7 mouse cellular contexts compared by ENCODE assay signal in the genomic region with DNA sequence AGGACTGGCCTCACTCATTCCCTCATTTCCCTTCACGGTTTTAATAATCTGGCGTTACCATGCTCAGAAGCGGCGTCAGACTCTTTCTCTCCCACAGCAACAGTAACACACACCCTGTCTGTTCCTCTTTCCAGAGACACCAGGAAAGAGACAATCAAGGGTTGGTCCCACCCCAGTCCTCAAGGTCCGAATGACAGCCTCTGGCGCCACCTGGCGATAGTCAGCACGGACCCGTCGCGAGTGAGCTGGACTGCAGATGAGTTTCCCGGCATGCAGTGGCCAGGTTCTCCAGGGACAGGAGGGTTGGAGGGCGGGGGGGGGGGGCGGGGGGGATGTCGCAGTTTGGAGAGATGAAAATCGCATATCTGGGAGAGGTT. TPM values are rescaled to one million over a fixed set of nuclear protein-coding genes. Genes with fewer than 3 reads are reported as not detected.
A peak's percentile ranks its signal among the peaks of the same experiment; 100 is the strongest.
DNase-seq lines count a peak whose midpoint lies in the region; ATAC-seq and TF ChIP-seq lines count a peak whose summit lies in the region.

No protein-coding gene starts in this region.

- peak; percentile 91 for DNase-seq in adrenal gland, postnatal 10 days
- DNase-seq in embryonic facial prominence, embryonic 11.5 days (ENCODE audit: low spot score) = peak; percentile 91
- DNase-seq in heart, adult 11 months = peak; percentile 99
- DNase-seq in kidney, adult 2 months = peak; percentile 89
- DNase-seq in monocyte, adult 2 months (ENCODE audit: low read depth in 1 of 2, low spot score in 2 of 2) = peak; percentile 67 to 81
- DNase-seq in spleen, postnatal 14 days (ENCODE audit: low spot score in 2 of 2) = peak; percentile 83 to 90

- peaks cover 18% of the 10 kb centered on the region for H3K4me1 ChIP-seq in embryonic facial prominence, embryonic 11.5 days (ENCODE audit: control insufficient read depth, insufficient read depth, low read length)
- H3K4me1 ChIP-seq in kidney, adult 2 months (ENCODE audit: control insufficient read depth, insufficient read depth, low read length) = no peaks in the 10 kb centered on the region
- H3K4me1 ChIP-seq in limb, embryonic 15.5 days = peaks cover 30% of the 10 kb centered on the region

- ATAC-seq in embryonic facial prominence, embryonic 11.5 days (replicated peaks; ENCODE audit: insufficient number of reproducible peaks, low FRiP score, low TSS enrichment, low read depth) = peak; percentile 36; the same call in 1 of the 2 replicates
- ATAC-seq in limb, embryonic 15.5 days (ENCODE audit: insufficient number of reproducible peaks, low FRiP score, low TSS enrichment, low read depth) = 0 out of 2 replicates have a peak, but pooled peaks have one; percentile 36

- H3K27ac ChIP-seq in embryonic facial prominence, embryonic 11.5 days (replicated peaks; ENCODE audit: low read depth, low read length) = no peak overlapping the region
- no peak overlapping the region for H3K27ac ChIP-seq in kidney, adult 2 months (ENCODE audit: insufficient read depth, low read depth, low read length)
- H3K27ac ChIP-seq in limb, embryonic 15.5 days = no peak overlapping the region

- H3K4me3 ChIP-seq in embryonic facial prominence, embryonic 11.5 days (ENCODE audit: low read depth, low read length) = peak overlapping the region; percentile 38
- no peak overlapping the region for H3K4me3 ChIP-seq in kidney, adult 2 months (ENCODE audit: insufficient read depth, low read depth, low read length)
- H3K4me3 ChIP-seq in limb, embryonic 15.5 days = peak overlapping the region; percentile 41

- no peak overlapping the region for H3K9ac ChIP-seq in embryonic facial prominence, embryonic 11.5 days (replicated peaks; ENCODE audit: low read length)
- no peak overlapping the region for H3K9ac ChIP-seq in limb, embryonic 15.5 days

- H3K4me2 ChIP-seq in embryonic facial prominence, embryonic 11.5 days (ENCODE audit: low read depth, low read length) = peak overlapping the region; percentile 80
- peak overlapping the region; percentile 88 for H3K4me2 ChIP-seq in limb, embryonic 15.5 days

- TF ChIP-seq CTCF in kidney, adult 2 months (conservative IDR thresholded peaks at IDR 0.05; ENCODE audit: insufficient read depth, insufficient read length, low read depth, low read length) = peak; percentile 92

- WGBS in embryonic facial prominence, embryonic 11.5 days = 2% methylated on average over 14 of the region's 16 CpGs
- under 1% methylated on average over 16 of the region's 16 CpGs for WGBS in kidney, adult 2 months
- WGBS in limb, embryonic 15.5 days = 1% methylated on average over 12 of the region's 16 CpGs

- no peaks in the 10 kb centered on the region for H3K36me3 ChIP-seq in embryonic facial prominence, embryonic 11.5 days (replicated peaks; ENCODE audit: control insufficient read depth, insufficient read depth, low read depth, low read length)
- H3K36me3 ChIP-seq in kidney, adult 2 months (ENCODE audit: control insufficient read depth, insufficient read depth, low read length) = no peaks in the 10 kb centered on the region
- H3K36me3 ChIP-seq in limb, embryonic 15.5 days = no peaks in the 10 kb centered on the region

- TF ChIP-seq POLR2A in kidney, adult 2 months (IDR thresholded peaks at IDR 0.05; ENCODE audit: low read depth, low read length) = no peak

- peaks cover 40% of the 10 kb centered on the region for H3K27me3 ChIP-seq in embryonic facial prominence, embryonic 11.5 days (ENCODE audit: control insufficient read depth, insufficient read depth, low read length)
- no peaks in the 10 kb centered on the region; the same call in 1 of the 2 replicates for H3K27me3 ChIP-seq in kidney, adult 2 months (replicated peaks; ENCODE audit: control insufficient read depth, insufficient read depth, low read length)
- H3K27me3 ChIP-seq in limb, embryonic 15.5 days = peaks cover 56% of the 10 kb centered on the region

- no peaks in the 10 kb centered on the region for H3K9me3 ChIP-seq in embryonic facial prominence, embryonic 11.5 days (replicated peaks; ENCODE audit: control insufficient read depth, low read length)
- H3K9me3 ChIP-seq in limb, embryonic 15.5 days = no peaks in the 10 kb centered on the region

RNA-seq across cellular contexts. Expression of a gene that starts 0.7 kb away (rescaled TPM):
- 10 to 100 TPM; 11.6 to 21.3 TPM for total RNA-seq in adrenal gland, postnatal 10 days (2021)
- 3.5 and 6.3 TPM in 2 replicates for polyA plus RNA-seq in embryonic facial prominence, embryonic 11.5 days (2014; fragmentation: Nextera tagmentation; extraction: Ambion mirVana)
- polyA plus RNA-seq in kidney, adult 2 months (2012; rRNA removed) = 4.7 and 5.1 TPM in 2 replicates
- 11.3 and 25.3 TPM in 2 replicates for polyA plus RNA-seq in limb, embryonic 15.5 days (2015; fragmentation: Nextera tagmentation; extraction: Ambion mirVana)

RNA-seq across cellular contexts. Expression of a gene that starts 7.8 kb away (rescaled TPM):
- 10 to 100 TPM in 1 of 2 experiments, 1 to 10 TPM in 1; 7.6 to 11.5 TPM for total RNA-seq in adrenal gland, postnatal 10 days (2021)
- polyA plus RNA-seq in embryonic facial prominence, embryonic 11.5 days (2014; fragmentation: Nextera tagmentation; extraction: Ambion mirVana) = 6.6 and 7.8 TPM in 2 replicates
- polyA plus RNA-seq in kidney, adult 2 months (2012; rRNA removed) = 17.3 and 18.4 TPM in 2 replicates
- 6.7 and 11.3 TPM in 2 replicates for polyA plus RNA-seq in limb, embryonic 15.5 days (2015; fragmentation: Nextera tagmentation; extraction: Ambion mirVana)

RNA-seq across cellular contexts. Expression of a gene that starts 20.8 kb away (rescaled TPM):
- 100 to 1,000 TPM; 130 to 173 TPM for total RNA-seq in adrenal gland, postnatal 10 days (2021)
- 136 and 148 TPM in 2 replicates for polyA plus RNA-seq in embryonic facial prominence, embryonic 11.5 days (2014; fragmentation: Nextera tagmentation; extraction: Ambion mirVana)
- 83.0 and 86.9 TPM in 2 replicates for polyA plus RNA-seq in kidney, adult 2 months (2012; rRNA removed)
- 113 and 117 TPM in 2 replicates for polyA plus RNA-seq in limb, embryonic 15.5 days (2015; fragmentation: Nextera tagmentation; extraction: Ambion mirVana)

RNA-seq across cellular contexts. Expression of a gene that starts 27.6 kb away (rescaled TPM):
- 10 to 100 TPM; 33.6 to 36.8 TPM for total RNA-seq in adrenal gland, postnatal 10 days (2021)
- polyA plus RNA-seq in embryonic facial prominence, embryonic 11.5 days (2014; fragmentation: Nextera tagmentation; extraction: Ambion mirVana) = 40.3 and 51.8 TPM in 2 replicates
- polyA plus RNA-seq in kidney, adult 2 months (2012; rRNA removed) = 53.2 and 60.2 TPM in 2 replicates
- 109 and 110 TPM in 2 replicates for polyA plus RNA-seq in limb, embryonic 15.5 days (2015; fragmentation: Nextera tagmentation; extraction: Ambion mirVana)

RNA-seq across cellular contexts. Expression of a gene that starts 46.8 kb away (rescaled TPM):
- total RNA-seq in adrenal gland, postnatal 10 days (2021) = 10 to 100 TPM in 1 of 2 experiments, 1 to 10 TPM in 1; 9.2 to 12.6 TPM
- polyA plus RNA-seq in embryonic facial prominence, embryonic 11.5 days (2014; fragmentation: Nextera tagmentation; extraction: Ambion mirVana) = 3.0 and 4.2 TPM in 2 replicates
- polyA plus RNA-seq in kidney, adult 2 months (2012; rRNA removed) = 21.6 and 25.9 TPM in 2 replicates
- 13.9 and 14.4 TPM in 2 replicates for polyA plus RNA-seq in limb, embryonic 15.5 days (2015; fragmentation: Nextera tagmentation; extraction: Ambion mirVana)
